9 mouse cellular contexts compared by ENCODE assay signal in the genomic region with DNA sequence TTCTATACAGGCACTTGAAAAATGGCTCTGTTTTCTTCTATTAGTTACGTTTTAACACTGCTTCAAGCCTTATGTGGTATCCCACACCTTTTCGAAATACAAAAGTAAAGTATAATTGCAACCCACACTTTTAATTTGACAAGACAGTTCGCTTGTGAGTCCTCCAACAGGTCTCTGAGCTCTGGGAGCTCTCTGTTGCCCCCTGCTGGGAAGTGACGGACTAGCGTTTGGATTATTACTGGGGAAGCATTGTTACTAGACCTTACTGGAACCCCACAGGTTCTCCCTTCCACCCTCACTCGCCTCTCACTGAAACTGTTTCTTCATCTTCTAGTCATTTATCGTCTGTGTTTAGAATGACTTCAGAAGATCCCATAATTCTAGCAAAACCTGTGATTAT. TPM values are rescaled to one million over a fixed set of nuclear protein-coding genes. Genes with fewer than 3 reads are reported as not detected.
DNase-seq lines count a peak whose midpoint lies in the region; ATAC-seq and TF ChIP-seq lines count a peak whose summit lies in the region.
"Had no signal": no experiment of that assay in that cellular context is flagged by ENCODE, and none has a peak within 500 bp of the region (broad histone marks: within the 10 kb centered on the region; RNA-seq: fewer than 3 reads in every experiment).

No protein-coding gene starts in this region.

- DNase-seq in forebrain, embryonic 10.5 days (ENCODE audit: extremely low spot score, low spot score) = peak; percentile 55
- DNase-seq in CD4-positive, CD25-positive, alpha-beta regulatory T cell, adult 2 months (ENCODE audit: low read depth, low spot score) = peak; percentile 67
- peak; percentile 54 to 56 for DNase-seq in frontal cortex, postnatal 36 days (ENCODE audit: low spot score in 2 of 2)
- DNase-seq in layer of hippocampus, adult 2 months (ENCODE audit: low spot score in 2 of 2) = peak; percentile 36 to 70
- peak; percentile 32 to 66 for DNase-seq in lung, postnatal 4 days
- DNase-seq in testis, postnatal 10 days (ENCODE audit: low spot score) = peak; percentile 76

- no peak overlapping the region for H3K9ac ChIP-seq in forebrain, embryonic 15.5 days (replicated peaks)
- H3K9ac ChIP-seq: limb, embryonic 12.5 days had no signal

- peak; percentile 57 for TF ChIP-seq CTCF in bone marrow macrophage, adult 2 months (IDR thresholded peaks at IDR 0.05; ENCODE audit: low read depth, low read length)
- TF ChIP-seq CTCF in layer of hippocampus, adult 2 months (conservative IDR thresholded peaks at IDR 0.05) = peak; percentile 90

- H3K4me2 ChIP-seq in forebrain, embryonic 15.5 days (replicated peaks) = no peak overlapping the region
- H3K4me2 ChIP-seq: limb, embryonic 12.5 days had no signal

- H3K27me3 ChIP-seq in forebrain, embryonic 10.5 days (ENCODE audit: poor library complexity, severe bottlenecking) = peaks cover 10% of the 10 kb centered on the region; the same call in 1 of the 2 replicates
- H3K27me3 ChIP-seq in forebrain, embryonic 15.5 days = no peaks in the 10 kb centered on the region
- H3K27me3 ChIP-seq: limb, embryonic 12.5 days had no signal

- H3K27ac ChIP-seq in forebrain, embryonic 10.5 days = no peak overlapping the region
- H3K27ac ChIP-seq in forebrain, embryonic 15.5 days (replicated peaks) = no peak overlapping the region
- H3K27ac ChIP-seq in bone marrow macrophage, adult 2 months (ENCODE audit: insufficient read depth, low read depth, low read length) = no peak overlapping the region
- no peak overlapping the region for H3K27ac ChIP-seq in layer of hippocampus, adult 2 months
- H3K27ac ChIP-seq: limb, embryonic 12.5 days had no signal

- no peaks in the 10 kb centered on the region for H3K36me3 ChIP-seq in forebrain, embryonic 10.5 days (replicated peaks)
- no peaks in the 10 kb centered on the region for H3K36me3 ChIP-seq in forebrain, embryonic 15.5 days
- H3K36me3 ChIP-seq: limb, embryonic 12.5 days had no signal

- peaks cover 5% of the 10 kb centered on the region; the same call in 1 of the 2 replicates for H3K4me1 ChIP-seq in forebrain, embryonic 10.5 days
- H3K4me1 ChIP-seq in forebrain, embryonic 15.5 days = peaks cover 22% of the 10 kb centered on the region
- no peaks in the 10 kb centered on the region for H3K4me1 ChIP-seq in bone marrow macrophage, adult 2 months (ENCODE audit: control insufficient read depth, insufficient read depth, low read length)
- H3K4me1 ChIP-seq: limb, embryonic 12.5 days had no signal

- H3K4me3 ChIP-seq in forebrain, embryonic 10.5 days = no peak overlapping the region
- no peak overlapping the region for H3K4me3 ChIP-seq in forebrain, embryonic 15.5 days
- H3K4me3 ChIP-seq in bone marrow macrophage, adult 2 months (ENCODE audit: insufficient read depth, low read length) = no peak overlapping the region
- no peak overlapping the region for H3K4me3 ChIP-seq in layer of hippocampus, adult 2 months
- H3K4me3 ChIP-seq: limb, embryonic 12.5 days had no signal

- WGBS in forebrain, embryonic 10.5 days = 46% methylated on average over 7 of the region's 7 CpGs
- WGBS in forebrain, embryonic 15.5 days = 52% methylated on average over 7 of the region's 7 CpGs

- TF ChIP-seq POLR2A in bone marrow macrophage, adult 2 months (IDR thresholded peaks at IDR 0.05; ENCODE audit: borderline replicate concordance, low read depth, low read length) = no peak

- no peak for ATAC-seq in forebrain, embryonic 15.5 days (replicated peaks)

- H3K9me3 ChIP-seq in forebrain, embryonic 10.5 days = no peaks in the 10 kb centered on the region
- H3K9me3 ChIP-seq in forebrain, embryonic 15.5 days = no peaks in the 10 kb centered on the region
- H3K9me3 ChIP-seq: limb, embryonic 12.5 days had no signal

RNA-seq across cellular contexts. Expression of gene Tshr, which starts 34.4 kb away (rescaled TPM):
- polyA plus RNA-seq in forebrain, embryonic 10.5 days (2016; fragmentation: Nextera tagmentation; extraction: Ambion mirVana) = 0.29 and 0.34 TPM in 2 replicates
- polyA plus RNA-seq in forebrain, embryonic 15.5 days (2015; fragmentation: Nextera tagmentation; extraction: Ambion mirVana) = 1.1 and 1.6 TPM in 2 replicates
- polyA plus RNA-seq in bone marrow macrophage, adult 2 months (2012; ENCODE audit: insufficient read depth, insufficient read length, missing spikeins) = not detected in 2 replicates
- total RNA-seq in layer of hippocampus, adult 2 months (2021) = under 1 TPM; 0.23 to 0.37 TPM

RNA-seq across cellular contexts. Expression of gene Cep128, which starts 34.6 kb away (rescaled TPM):
- 11.4 and 12.0 TPM in 2 replicates for polyA plus RNA-seq in forebrain, embryonic 10.5 days (2016; fragmentation: Nextera tagmentation; extraction: Ambion mirVana)
- polyA plus RNA-seq in forebrain, embryonic 15.5 days (2015; fragmentation: Nextera tagmentation; extraction: Ambion mirVana) = 6.3 and 7.1 TPM in 2 replicates
- polyA plus RNA-seq in bone marrow macrophage, adult 2 months (2012; ENCODE audit: insufficient read depth, insufficient read length, missing spikeins) = 21.0 and 26.0 TPM in 2 replicates
- total RNA-seq in layer of hippocampus, adult 2 months (2021) = 1 to 10 TPM; 8.4 to 9.3 TPM
